Mouse (Mus musculus): ENCODE measurements around the gene Map1b.

- TF ChIP-seq CTCF (IDR thresholded peaks at IDR 0.05; ENCODE audit: low read depth) (no peak), EP300 (IDR thresholded peaks at IDR 0.05; ENCODE audit: low read depth) (no peak)
These were observed at the start of gene Map1b for GRCm38 (mm10) chr13:99516448-99516881.

Measured in liver, embryonic 14.5 days (tissue).